Mouse (Mus musculus) gastrocnemius, postnatal 4 days (tissue): ENCODE measurements around the gene Dazap2. TPM values are rescaled to one million over a fixed set of nuclear protein-coding genes. Genes with fewer than 3 reads are reported as not detected.
"Not testable (repeated sequence)": the region's sequence is repeated elsewhere in the genome, so short reads cannot be mapped to it uniquely, and the experiment has no call there.

ENCODE experiments used
- DNase-seq, 2 experiments: peaks; one replicate each; pipeline ENCODE4 v3.0.0; 2021 to 2022; ENCODE audit warnings: low spot score in 2 of 2, mixed read lengths in 2 of 2
- total RNA-seq, 2 experiments: library from RNA; stranded (reverse); gene quantifications; 2 replicates each; pipeline ENCODE4 v1.2.3; 2021

Gene Dazap2
- total RNA-seq, 2 experiments from 2014 or later: 69.7 to 83.6 TPM

- DNase-seq: no peak
These were observed 13.5 kb upstream of the Dazap2 start for GRCm38 (mm10) chr15:100601669-100602068.

GRCm38 (mm10) chr15:100606677-100607076, 8.5 kb upstream of the Dazap2 start:
- not testable (repeated sequence) for DNase-seq

GRCm38 (mm10) chr15:100611951-100612350, 3.2 kb upstream of the Dazap2 start:
- no peak for DNase-seq

- DNase-seq: no peak
These were observed 2.7 kb upstream of the Dazap2 start for GRCm38 (mm10) chr15:100612432-100612831.

GRCm38 (mm10) chr15:100613584-100613983, 1.6 kb upstream of the Dazap2 start:
- DNase-seq: peak; percentile 68 to 79

GRCm38 (mm10) chr15:100614218-100614995, 742 bp upstream of the Dazap2 start:
- peak in 1 of 2 experiments; percentile 46 for DNase-seq

GRCm38 (mm10) chr15:100615825-100616220, 674 bp downstream of the Dazap2 start:
- peak; percentile 89 to 96 for DNase-seq

GRCm38 (mm10) chr15:100616221-100616620, 1.1 kb downstream of the Dazap2 start:
- no peak for DNase-seq

- no peak for DNase-seq
These were observed 4.1 kb downstream of the Dazap2 start for GRCm38 (mm10) chr15:100619200-100619599.

GRCm38 (mm10) chr15:100621671-100622070, 6.5 kb downstream of the Dazap2 start:
- DNase-seq: not testable (repeated sequence)

GRCm38 (mm10) chr15:100622164-100622563, 7.0 kb downstream of the Dazap2 start:
- no peak for DNase-seq

- DNase-seq: no peak
These were observed 8.6 kb downstream of the Dazap2 start for GRCm38 (mm10) chr15:100623754-100624153.

- DNase-seq: no peak
These were observed 9.3 kb downstream of the Dazap2 start for GRCm38 (mm10) chr15:100624435-100624834.

GRCm38 (mm10) chr15:100627287-100627686, 12.1 kb downstream of the Dazap2 start:
- DNase-seq: no peak

GRCm38 (mm10) chr15:100627774-100628370, 12.7 kb downstream of the Dazap2 start:
- DNase-seq: no peak

- DNase-seq: no peak
These were observed 13.6 kb downstream of the Dazap2 start for GRCm38 (mm10) chr15:100628797-100629196.

GRCm38 (mm10) chr15:100630126-100630525, 15.0 kb downstream of the Dazap2 start:
- DNase-seq: no peak

- no peak for DNase-seq
These were observed 16.5 kb downstream of the Dazap2 start for GRCm38 (mm10) chr15:100631454-100632170.

- DNase-seq: no peak
These were observed 17.2 kb downstream of the Dazap2 start for GRCm38 (mm10) chr15:100632323-100632722.

- no peak for DNase-seq
These were observed 18.2 kb downstream of the Dazap2 start for GRCm38 (mm10) chr15:100633341-100633740.

GRCm38 (mm10) chr15:100635239-100635638, 20.1 kb downstream of the Dazap2 start:
- no peak for DNase-seq
